Mouse (Mus musculus): ENCODE results near the gene Ube2v1.

GRCm38 (mm10) chr2:167627019-167627418 is 4.9 kb downstream of the Ube2v1 start:
- TF ChIP-seq CTCF (IDR thresholded peaks at IDR 0.05; ENCODE audit: borderline replicate concordance, insufficient read depth, low read length) (no peak), POLR2A (IDR thresholded peaks at IDR 0.05; ENCODE audit: low read depth, low read length) (no peak)

Measured in embryonic fibroblast, embryonic 13.5 days (primary cell).